Mouse (Mus musculus): ENCODE measurements around the gene Fam117b. TPM values are rescaled to one million over a fixed set of nuclear protein-coding genes. Genes with fewer than 3 reads are reported as not detected.
A peak's percentile ranks its signal among the peaks of the same experiment; 100 is the strongest.

The Fam117b gene
- polyA plus RNA-seq, 1 experiment from 2014 or later = 45.3 TPM

DNA sequence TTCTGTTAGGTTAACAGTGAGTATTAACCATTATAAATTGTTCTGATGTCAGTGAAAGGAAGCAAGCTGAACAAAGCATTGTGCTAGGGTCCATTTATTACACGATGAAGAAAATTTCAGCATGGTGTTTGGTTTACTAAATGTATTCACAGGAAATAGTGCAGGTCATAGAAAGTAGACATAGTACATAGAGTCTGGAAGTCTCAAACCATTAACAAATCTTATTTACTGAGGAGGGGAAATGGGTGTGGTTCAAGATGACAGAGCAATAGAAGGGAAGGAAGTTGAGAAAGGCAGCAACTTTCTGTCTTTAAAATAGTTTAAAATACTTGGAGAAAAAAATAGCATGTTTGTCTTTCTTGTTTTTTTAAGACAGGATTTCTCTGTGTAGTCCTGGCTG, 10.4 kb downstream of the Fam117b start:
- Histone ChIP-seq H3K4me1 (ENCODE audit: control insufficient read depth, insufficient read depth, low read length) (no peaks in the 10 kb centered on the region; the same call in 1 of the 2 replicates), H3K9ac (ENCODE audit: low read depth, low read length) (no peak overlapping the region), H3K27me3 (ENCODE audit: control insufficient read depth, insufficient read depth, low read depth, low read length) (no peaks in the 10 kb centered on the region), H3K27ac (ENCODE audit: low read length) (no peak overlapping the region), H3K4me3 (ENCODE audit: low read depth, low read length) (no peak overlapping the region), H3K4me2 (ENCODE audit: low read length) (no peak overlapping the region), H3K9me3 (replicated peaks; ENCODE audit: control insufficient read depth, low read length, poor library complexity, severe bottlenecking) (no peaks in the 10 kb centered on the region), H3K36me3 (ENCODE audit: control insufficient read depth, insufficient read depth, low read length) (no peaks in the 10 kb centered on the region)
- ATAC-seq = no peak
- 87% methylated on average over 1 of the region's 1 CpGs for WGBS

DNA sequence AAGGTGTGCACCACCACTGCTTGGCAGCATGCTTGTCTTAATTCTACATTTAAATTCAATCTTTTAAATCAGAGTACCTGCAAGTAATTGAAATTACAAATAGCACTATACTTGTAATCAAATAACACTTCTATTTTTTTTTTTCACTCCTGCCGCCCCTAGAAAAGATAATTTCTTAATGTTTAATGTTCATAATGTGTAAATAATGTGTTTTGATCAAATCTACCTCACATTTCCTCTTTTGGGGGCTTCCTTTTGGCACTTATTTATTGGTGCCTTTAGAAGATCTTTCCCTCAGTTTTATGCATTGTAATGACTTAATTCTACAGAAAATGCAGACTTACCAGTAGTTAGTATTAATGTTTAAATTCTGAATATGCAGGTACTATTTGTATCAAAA, 10.9 kb downstream of the Fam117b start:
- H3K27me3 ChIP-seq (ENCODE audit: control insufficient read depth, insufficient read depth, low read depth, low read length) = no peaks in the 10 kb centered on the region
- 91% methylated on average over 1 of the region's 1 CpGs for WGBS
- H3K36me3 ChIP-seq (ENCODE audit: control insufficient read depth, insufficient read depth, low read length) = no peaks in the 10 kb centered on the region
- H3K4me3 ChIP-seq (ENCODE audit: low read depth, low read length) = no peak overlapping the region
- no peak overlapping the region for H3K4me2 ChIP-seq (ENCODE audit: low read length)
- no peak overlapping the region for H3K27ac ChIP-seq (ENCODE audit: low read length)
- H3K9me3 ChIP-seq (replicated peaks; ENCODE audit: control insufficient read depth, low read length, poor library complexity, severe bottlenecking) = no peaks in the 10 kb centered on the region
- ATAC-seq = no peak
- H3K4me1 ChIP-seq (ENCODE audit: control insufficient read depth, insufficient read depth, low read length) = no peaks in the 10 kb centered on the region
- H3K9ac ChIP-seq (ENCODE audit: low read depth, low read length) = no peak overlapping the region

DNA sequence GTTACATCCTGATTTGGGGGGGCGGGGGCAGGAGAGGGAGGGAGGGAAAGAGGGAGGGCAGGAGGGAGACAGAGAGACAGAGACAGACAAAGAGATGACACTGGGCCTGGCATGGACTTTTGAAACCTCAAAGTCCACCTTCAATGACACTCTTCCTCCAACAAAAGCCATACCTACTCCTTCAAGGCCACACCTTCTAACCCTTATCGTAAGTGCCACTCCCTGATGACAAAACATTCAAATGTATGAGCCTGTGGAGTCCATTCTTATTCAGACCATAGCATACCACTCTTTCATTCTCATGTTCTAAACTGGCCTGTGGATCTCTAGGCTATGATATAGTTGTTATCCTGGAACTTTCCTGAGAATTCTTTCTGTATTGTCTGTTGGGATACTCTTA, 11.6 kb downstream of the Fam117b start:
- Histone ChIP-seq H3K9ac (ENCODE audit: low read depth, low read length) (no peak overlapping the region), H3K9me3 (replicated peaks; ENCODE audit: control insufficient read depth, low read length, poor library complexity, severe bottlenecking) (no peaks in the 10 kb centered on the region), H3K4me3 (ENCODE audit: low read depth, low read length) (no peak overlapping the region), H3K27me3 (ENCODE audit: control insufficient read depth, insufficient read depth, low read depth, low read length) (no peaks in the 10 kb centered on the region), H3K4me2 (ENCODE audit: low read length) (no peak overlapping the region), H3K27ac (ENCODE audit: low read length) (no peak overlapping the region), H3K4me1 (ENCODE audit: control insufficient read depth, insufficient read depth, low read length) (no peaks in the 10 kb centered on the region), H3K36me3 (ENCODE audit: control insufficient read depth, insufficient read depth, low read length) (no peaks in the 10 kb centered on the region)
- WGBS = 100% methylated on average over 2 of the region's 2 CpGs
- ATAC-seq = no peak

DNA sequence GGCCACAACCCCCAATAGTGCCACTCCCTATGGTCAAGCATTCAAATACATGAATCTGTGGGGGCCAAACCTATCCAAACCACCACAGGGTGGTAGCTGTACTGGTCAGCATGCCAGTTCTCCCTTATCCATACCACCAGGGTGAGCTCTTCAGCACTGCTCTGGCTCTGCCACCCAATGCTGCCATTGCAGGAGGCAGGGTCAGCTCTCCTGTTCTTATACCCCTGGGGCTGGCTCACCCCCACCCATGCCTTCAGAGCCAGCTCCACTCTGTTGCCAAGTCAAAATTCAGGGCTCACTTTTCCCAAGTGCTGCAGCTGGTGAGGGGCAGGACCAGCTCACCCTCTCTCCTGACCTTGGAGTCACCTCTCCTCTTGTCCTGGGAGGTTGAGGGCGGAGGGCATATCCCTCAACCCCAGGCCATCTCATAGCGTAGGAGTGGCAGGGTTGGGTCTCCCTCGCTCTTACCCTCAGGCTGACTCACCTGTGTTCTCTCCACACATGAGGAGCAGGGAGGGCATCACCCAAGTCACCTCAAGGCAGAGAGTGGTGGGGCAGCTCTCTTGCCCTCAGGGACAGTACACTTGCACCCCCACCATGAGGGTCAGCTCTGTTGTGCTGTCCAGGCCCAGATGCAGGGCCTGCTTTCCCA, 13.3 kb downstream of the Fam117b start:
- ATAC-seq = peak; percentile 47
- WGBS = 92% methylated on average over 3 of the region's 3 CpGs
- Histone ChIP-seq H3K9ac (ENCODE audit: low read depth, low read length) (no peak overlapping the region), H3K4me2 (ENCODE audit: low read length) (no peak overlapping the region), H3K27me3 (ENCODE audit: control insufficient read depth, insufficient read depth, low read depth, low read length) (no peaks in the 10 kb centered on the region), H3K27ac (ENCODE audit: low read length) (no peak overlapping the region), H3K4me3 (ENCODE audit: low read depth, low read length) (no peak overlapping the region), H3K36me3 (ENCODE audit: control insufficient read depth, insufficient read depth, low read length) (no peaks in the 10 kb centered on the region), H3K9me3 (replicated peaks; ENCODE audit: control insufficient read depth, low read length, poor library complexity, severe bottlenecking) (no peaks in the 10 kb centered on the region), H3K4me1 (ENCODE audit: control insufficient read depth, insufficient read depth, low read length) (no peaks in the 10 kb centered on the region)

DNA sequence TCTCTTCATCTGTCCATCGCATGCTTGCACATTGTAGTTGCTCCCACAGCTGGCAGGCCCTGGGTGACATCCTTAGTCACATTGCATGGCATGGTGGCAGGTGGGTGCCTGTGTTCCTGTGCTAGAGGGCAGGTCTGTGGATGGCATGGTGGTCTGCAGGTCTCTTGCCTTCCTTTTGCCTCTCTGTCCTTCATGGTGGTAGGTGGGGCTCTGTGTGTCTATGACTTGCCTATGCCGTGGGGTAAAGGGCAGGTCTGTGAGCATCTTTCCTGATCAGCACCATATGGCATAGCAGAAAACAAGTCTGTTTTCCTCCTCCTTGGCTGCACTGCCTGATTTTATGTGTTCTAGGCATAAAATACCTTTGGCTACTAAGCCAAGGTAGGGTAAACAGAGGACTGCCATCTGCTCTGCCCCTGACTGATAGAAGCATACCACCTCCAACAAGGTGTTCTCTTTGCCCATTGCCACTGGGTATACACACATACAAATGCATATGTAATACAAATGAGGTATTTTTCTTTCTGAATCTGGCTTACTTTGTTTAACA, 14.4 kb downstream of the Fam117b start:
- 94% methylated on average over 2 of the region's 2 CpGs for WGBS
- ATAC-seq = no peak

DNA sequence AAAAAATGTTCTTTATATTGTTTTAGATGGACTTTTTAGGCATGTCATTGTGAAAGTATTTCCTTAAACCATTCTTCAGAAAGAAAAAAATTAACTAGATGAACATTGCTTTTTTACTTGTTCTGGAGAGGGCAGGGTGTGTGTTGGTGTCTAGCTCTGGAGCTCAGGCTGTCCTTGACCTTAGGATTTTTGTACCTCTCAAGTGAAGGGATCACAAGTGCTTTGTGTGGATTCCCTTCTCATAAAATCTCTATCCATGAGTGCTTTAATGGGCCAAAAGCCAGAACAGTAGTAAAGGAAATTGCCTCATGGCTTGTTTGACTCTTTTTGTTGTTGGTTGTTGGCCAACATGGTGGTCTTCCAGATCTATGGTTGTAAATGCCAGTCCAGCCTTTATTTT, 18.1 kb downstream of the Fam117b start:
- H3K36me3 ChIP-seq (ENCODE audit: control insufficient read depth, insufficient read depth, low read length) = no peaks in the 10 kb centered on the region
- no peaks in the 10 kb centered on the region for H3K27me3 ChIP-seq (ENCODE audit: control insufficient read depth, insufficient read depth, low read depth, low read length)
- H3K4me1 ChIP-seq (ENCODE audit: control insufficient read depth, insufficient read depth, low read length) = no peaks in the 10 kb centered on the region
- H3K9ac ChIP-seq (ENCODE audit: low read depth, low read length) = no peak overlapping the region
- no peak for ATAC-seq
- H3K4me3 ChIP-seq (ENCODE audit: low read depth, low read length) = no peak overlapping the region
- no peak overlapping the region for H3K27ac ChIP-seq (ENCODE audit: low read length)
- no peaks in the 10 kb centered on the region for H3K9me3 ChIP-seq (replicated peaks; ENCODE audit: control insufficient read depth, low read length, poor library complexity, severe bottlenecking)
- H3K4me2 ChIP-seq (ENCODE audit: low read length) = no peak overlapping the region

More for the DNA sequence above, 14.4 kb downstream of the Fam117b start:
- Histone ChIP-seq H3K4me1 (ENCODE audit: control insufficient read depth, insufficient read depth, low read length) (no peaks in the 10 kb centered on the region), H3K9me3 (replicated peaks; ENCODE audit: control insufficient read depth, low read length, poor library complexity, severe bottlenecking) (no peaks in the 10 kb centered on the region), H3K27ac (ENCODE audit: low read length) (no peak overlapping the region), H3K9ac (ENCODE audit: low read depth, low read length) (no peak overlapping the region), H3K36me3 (ENCODE audit: control insufficient read depth, insufficient read depth, low read length) (no peaks in the 10 kb centered on the region), H3K4me2 (ENCODE audit: low read length) (no peak overlapping the region), H3K27me3 (ENCODE audit: control insufficient read depth, insufficient read depth, low read depth, low read length) (no peaks in the 10 kb centered on the region), H3K4me3 (ENCODE audit: low read depth, low read length) (no peak overlapping the region)

DNA sequence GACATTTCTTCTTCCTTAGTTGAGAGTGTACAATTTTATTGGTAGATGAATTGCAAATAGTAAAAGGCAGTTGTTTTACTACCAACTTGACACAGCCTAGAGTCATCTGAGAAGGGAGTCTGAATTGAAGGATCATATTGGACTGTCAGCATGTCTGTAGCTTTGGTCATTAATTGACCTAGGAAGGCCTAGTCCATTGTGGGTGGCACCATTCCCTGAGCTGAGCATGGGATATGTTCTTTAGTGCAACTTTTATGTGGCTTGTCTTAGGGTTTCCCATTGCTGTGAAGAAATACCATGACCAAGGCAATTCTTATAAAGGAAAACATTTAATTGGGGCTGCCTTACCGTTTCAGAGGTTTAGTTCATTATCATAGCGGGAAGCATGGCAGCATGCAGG, 20.2 kb downstream of the Fam117b start:
- Histone ChIP-seq H3K4me1 (ENCODE audit: control insufficient read depth, insufficient read depth, low read length) (no peaks in the 10 kb centered on the region), H3K9ac (ENCODE audit: low read depth, low read length) (no peak overlapping the region), H3K36me3 (ENCODE audit: control insufficient read depth, insufficient read depth, low read length) (no peaks in the 10 kb centered on the region), H3K27me3 (ENCODE audit: control insufficient read depth, insufficient read depth, low read depth, low read length) (no peaks in the 10 kb centered on the region), H3K4me2 (ENCODE audit: low read length) (no peak overlapping the region), H3K27ac (ENCODE audit: low read length) (no peak overlapping the region), H3K9me3 (replicated peaks; ENCODE audit: control insufficient read depth, low read length, poor library complexity, severe bottlenecking) (no peaks in the 10 kb centered on the region), H3K4me3 (ENCODE audit: low read depth, low read length) (no peak overlapping the region)
- whole genome bisulfite sequencing = 73% methylated on average over 2 of the region's 2 CpGs
- no peak for ATAC-seq

DNA sequence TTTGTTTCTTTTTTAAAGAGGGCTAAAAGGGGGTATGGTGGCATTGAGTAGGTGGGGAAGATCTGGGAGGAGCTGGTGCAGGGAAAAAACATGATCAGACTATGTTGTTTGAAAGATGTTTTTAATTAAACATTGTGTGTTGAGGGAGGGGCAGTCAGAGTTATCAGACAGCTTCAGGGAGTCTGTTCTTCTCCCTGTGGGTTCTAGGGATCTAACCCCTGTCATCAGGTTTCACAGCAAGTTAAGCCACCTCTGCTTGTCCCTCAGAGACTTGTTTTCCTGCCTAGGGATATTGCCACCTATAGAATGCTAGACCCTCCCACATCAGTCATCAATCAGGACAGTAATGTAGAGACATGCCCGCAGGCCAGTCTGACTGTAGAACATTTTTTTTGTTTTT, 28.3 kb downstream of the Fam117b start:
- H3K27me3 ChIP-seq (ENCODE audit: control insufficient read depth, insufficient read depth, low read depth, low read length) = no peaks in the 10 kb centered on the region
- H3K36me3 ChIP-seq (ENCODE audit: control insufficient read depth, insufficient read depth, low read length) = no peaks in the 10 kb centered on the region
- no peak overlapping the region for H3K9ac ChIP-seq (ENCODE audit: low read depth, low read length)
- peaks cover 8% of the 10 kb centered on the region for H3K4me1 ChIP-seq (ENCODE audit: control insufficient read depth, insufficient read depth, low read length)
- H3K9me3 ChIP-seq (replicated peaks; ENCODE audit: control insufficient read depth, low read length, poor library complexity, severe bottlenecking) = no peaks in the 10 kb centered on the region
- no peak overlapping the region for H3K4me2 ChIP-seq (ENCODE audit: low read length)
- no peak overlapping the region for H3K4me3 ChIP-seq (ENCODE audit: low read depth, low read length)
- 97% methylated on average over 1 of the region's 1 CpGs for WGBS
- no peak for ATAC-seq
- no peak overlapping the region for H3K27ac ChIP-seq (ENCODE audit: low read length)

DNA sequence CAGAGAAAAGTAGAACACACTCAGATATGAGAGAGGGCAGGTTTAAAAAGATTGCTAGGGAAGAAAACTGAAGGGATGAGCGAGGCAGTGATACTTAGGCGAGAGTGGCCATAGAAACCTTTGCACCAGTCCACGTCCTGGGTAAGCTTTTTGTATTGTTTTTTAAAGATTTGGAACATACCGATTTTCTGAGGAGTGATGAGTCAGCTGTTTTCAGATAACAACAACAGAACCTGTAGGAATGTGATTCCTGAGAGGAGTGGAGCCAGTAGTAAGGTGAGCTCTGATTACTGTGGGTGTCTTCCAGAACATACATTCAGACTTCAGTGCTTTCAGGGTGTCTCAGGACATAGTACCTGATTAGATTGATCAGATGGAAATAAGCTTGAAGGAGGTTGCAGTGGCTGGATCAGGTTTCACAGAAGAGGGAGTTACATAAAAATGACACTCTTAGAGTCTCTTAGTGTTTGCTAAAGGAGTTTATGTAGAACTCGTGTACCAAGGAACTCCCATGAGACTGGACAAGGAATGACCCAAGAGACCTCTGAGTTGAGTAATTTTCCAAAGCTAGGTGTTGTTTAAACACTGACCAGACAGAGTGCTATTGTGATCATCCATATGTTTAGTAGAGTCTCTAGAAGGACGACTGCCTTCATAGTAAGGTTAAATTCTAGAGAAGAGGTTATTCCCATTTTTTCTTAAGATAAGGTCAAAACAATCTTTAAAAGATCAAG, 29.4 kb downstream of the Fam117b start:
- no peak overlapping the region for H3K9ac ChIP-seq (ENCODE audit: low read depth, low read length)
- ATAC-seq = no peak
- H3K27ac ChIP-seq (ENCODE audit: low read length) = no peak overlapping the region
- no peaks in the 10 kb centered on the region for H3K9me3 ChIP-seq (replicated peaks; ENCODE audit: control insufficient read depth, low read length, poor library complexity, severe bottlenecking)
- no peak overlapping the region for H3K4me3 ChIP-seq (ENCODE audit: low read depth, low read length)
- 89% methylated on average over 6 of the region's 6 CpGs for WGBS
- peaks cover 8% of the 10 kb centered on the region for H3K4me1 ChIP-seq (ENCODE audit: control insufficient read depth, insufficient read depth, low read length)
- H3K27me3 ChIP-seq (ENCODE audit: control insufficient read depth, insufficient read depth, low read depth, low read length) = no peaks in the 10 kb centered on the region
- H3K36me3 ChIP-seq (ENCODE audit: control insufficient read depth, insufficient read depth, low read length) = no peaks in the 10 kb centered on the region
- no peak overlapping the region for H3K4me2 ChIP-seq (ENCODE audit: low read length)

Measured in midbrain, embryonic 16.5 days (tissue).